Mouse (Mus musculus) embryonic facial prominence, embryonic 15.5 days (tissue): ENCODE results near the gene Gm38392. TPM values are rescaled to one million over a fixed set of nuclear protein-coding genes. Genes with fewer than 3 reads are reported as not detected.
"Not testable (repeated sequence)": the region's sequence is repeated elsewhere in the genome, so short reads cannot be mapped to it uniquely, and the experiment has no call there.

Source experiments
- ATAC-seq: fragments of 200-750 bp; cut with Nextera tagmentation; 2 replicates; pipeline ENCODE4 v1.8.0; 2017; ENCODE audit warnings: low read depth, moderate TSS enrichment; ENCODE audit not compliant: insufficient number of reproducible peaks, low FRiP score, low TSS enrichment
- H3K27ac ChIP-seq: fragments of 300-500 bp; sonication (generic); replicated peaks from 2 replicates; pipeline ENCODE4 v1.5.1; 2015; ENCODE audit warnings: mild to moderate bottlenecking, inconsistent platforms
- H3K27me3 ChIP-seq: fragments of 300-500 bp; sonication (generic); 2 replicates; pipeline ENCODE4 v1.6.1; 2015; ENCODE audit warnings: inconsistent platforms
- H3K36me3 ChIP-seq: fragments of 300-500 bp; sonication (generic); 2 replicates; pipeline ENCODE4 v1.6.1; 2015; ENCODE audit warnings: mild to moderate bottlenecking, inconsistent platforms
- H3K4me1 ChIP-seq: fragments of 300-500 bp; sonication (generic); 2 replicates; pipeline ENCODE4 v1.6.1; 2015; ENCODE audit warnings: inconsistent platforms
- H3K4me2 ChIP-seq: fragments of 300-500 bp; sonication (generic); replicated peaks from 2 replicates; pipeline ENCODE4 v1.6.1; 2015; ENCODE audit warnings: mild to moderate bottlenecking, inconsistent platforms
- H3K4me3 ChIP-seq: fragments of 300-500 bp; sonication (generic); replicated peaks from 2 replicates; pipeline ENCODE4 v1.5.1; 2015; ENCODE audit warnings: mild to moderate bottlenecking, inconsistent platforms
- H3K9ac ChIP-seq: fragments of 300-500 bp; sonication (generic); 2 replicates; pipeline ENCODE4 v1.6.1; 2015; ENCODE audit warnings: inconsistent platforms
- H3K9me3 ChIP-seq: fragments of 300-500 bp; sonication (generic); replicated peaks from 2 replicates; pipeline ENCODE4 v1.6.1; 2016; ENCODE audit warnings: inconsistent platforms
- WGBS: fragments of 180-500 bp; shearing (Covaris S2); methylation state at CpG from one replicate; pipeline ENCODE4 v1.1.7; 2015; 5-methylcytosine and 5-hydroxymethylcytosine counted together
- polyA plus RNA-seq: library from polyadenylated mRNA; unstranded; fragments of >200 nt; fragmentation: Nextera tagmentation; extraction: Ambion mirVana; gene quantifications from 2 replicates; pipeline ENCODE4 v1.2.1, GENCODE M21; 2015

The Gm38392 gene
- polyA plus RNA-seq, 1 experiment from 2014 or later: 0.60 TPM

DNA sequence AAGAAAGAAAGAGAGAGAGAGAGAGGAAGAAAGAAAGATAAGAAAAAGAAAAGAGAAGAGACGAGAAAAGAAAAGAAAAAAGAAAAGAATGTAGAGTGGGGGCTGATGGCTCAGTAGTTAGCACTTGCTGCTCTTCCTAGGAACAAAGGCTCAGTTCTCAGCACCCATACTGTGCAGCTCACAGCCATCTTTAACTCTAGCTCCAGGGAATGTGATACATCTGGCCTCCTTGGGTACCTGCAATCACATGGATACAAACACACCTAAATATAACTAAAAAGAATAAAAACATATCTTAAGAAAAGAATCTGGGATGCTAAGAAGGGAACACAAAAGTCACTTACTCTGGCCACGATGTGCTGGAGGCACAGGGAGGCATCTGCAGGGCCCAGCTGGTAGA, 10.9 kb downstream of the Gm38392 start:
- H3K27me3 ChIP-seq: no peaks in the 10 kb centered on the region
- no peaks in the 10 kb centered on the region for H3K36me3 ChIP-seq
- H3K9me3 ChIP-seq: no peaks in the 10 kb centered on the region
- no peaks in the 10 kb centered on the region for H3K4me1 ChIP-seq
- H3K4me2 ChIP-seq: no peak overlapping the region
- H3K9ac ChIP-seq: no peak overlapping the region
- H3K27ac ChIP-seq: no peak overlapping the region
- no peak overlapping the region for H3K4me3 ChIP-seq
- no peak for ATAC-seq
- WGBS: 86% methylated on average over 2 of the region's 2 CpGs

DNA sequence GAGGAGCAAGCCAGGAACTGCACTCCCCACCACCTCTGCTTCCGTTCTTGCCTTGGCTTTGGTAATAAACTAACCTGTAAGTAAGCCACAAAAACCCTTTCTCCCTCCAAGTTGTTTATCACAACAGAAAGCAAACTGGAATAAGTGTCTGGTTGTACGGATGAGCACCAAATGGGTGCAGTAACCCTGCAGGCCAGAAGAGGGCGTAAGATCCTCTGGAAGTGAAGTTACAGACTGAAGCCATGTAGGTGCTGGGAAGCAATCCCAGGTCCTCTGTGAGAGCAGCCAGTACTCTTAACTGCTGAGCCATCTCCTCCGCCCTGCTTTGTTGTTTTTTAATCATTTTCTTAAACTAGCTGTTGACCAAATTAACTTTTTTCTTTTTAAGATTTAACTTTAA, 13.0 kb downstream of the Gm38392 start:
- no peak overlapping the region for H3K4me2 ChIP-seq
- H3K27me3 ChIP-seq: no peaks in the 10 kb centered on the region
- H3K9ac ChIP-seq: no peak overlapping the region
- no peak for ATAC-seq
- WGBS: 93% methylated on average over 4 of the region's 4 CpGs
- H3K27ac ChIP-seq: no peak overlapping the region
- H3K4me1 ChIP-seq: no peaks in the 10 kb centered on the region
- no peak overlapping the region for H3K4me3 ChIP-seq
- no peaks in the 10 kb centered on the region for H3K36me3 ChIP-seq
- H3K9me3 ChIP-seq: no peaks in the 10 kb centered on the region

DNA sequence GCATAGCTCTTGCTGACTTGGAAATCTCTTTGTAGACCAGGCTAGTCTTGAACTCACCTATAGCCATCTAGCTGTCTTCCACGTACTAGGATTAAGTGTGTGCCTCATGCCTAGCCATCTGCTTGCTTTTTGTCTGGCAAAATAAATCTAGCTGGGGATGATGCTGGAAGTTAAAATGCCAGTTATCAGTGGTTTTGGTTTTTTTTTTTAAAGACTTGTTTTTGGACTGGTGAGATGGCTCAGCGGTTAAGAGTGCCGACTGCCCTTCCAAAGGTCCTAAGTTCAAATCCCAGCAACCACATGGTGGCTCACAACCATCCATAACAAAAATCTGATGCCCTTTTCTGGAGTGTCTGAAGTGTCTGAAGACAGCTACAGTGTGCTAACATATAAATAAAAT, 15.2 kb downstream of the Gm38392 start:
- no peak overlapping the region for H3K9ac ChIP-seq
- no peaks in the 10 kb centered on the region for H3K36me3 ChIP-seq
- H3K27ac ChIP-seq: no peak overlapping the region
- H3K4me2 ChIP-seq: no peak overlapping the region
- WGBS: 89% methylated on average over 3 of the region's 3 CpGs
- no peaks in the 10 kb centered on the region for H3K27me3 ChIP-seq
- H3K9me3 ChIP-seq: no peaks in the 10 kb centered on the region
- no peak for ATAC-seq
- H3K4me1 ChIP-seq: no peaks in the 10 kb centered on the region
- no peak overlapping the region for H3K4me3 ChIP-seq

DNA sequence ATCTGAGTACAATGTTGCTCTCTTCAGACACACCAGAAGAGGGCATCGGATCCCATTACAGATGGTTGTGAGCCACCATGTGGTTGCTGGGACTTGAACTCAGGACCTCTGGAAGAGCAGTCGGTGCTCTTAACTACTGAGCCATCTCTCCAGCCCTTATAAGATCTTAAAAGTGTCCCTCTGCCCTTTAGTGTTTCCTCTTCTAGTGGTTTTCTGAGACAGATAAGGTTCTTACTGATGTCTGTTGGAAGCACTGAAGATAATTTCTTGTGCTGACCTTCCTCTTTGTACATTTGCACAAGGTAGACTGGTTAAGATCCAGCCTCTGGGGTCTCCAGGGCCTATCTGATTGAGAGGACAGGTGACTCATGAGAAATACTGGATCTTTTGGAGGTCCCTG, 15.7 kb downstream of the Gm38392 start:
- H3K9ac ChIP-seq, H3K4me3 ChIP-seq, ATAC-seq, H3K9me3 ChIP-seq, H3K4me2 ChIP-seq, H3K36me3 ChIP-seq, H3K4me1 ChIP-seq, H3K27ac ChIP-seq, H3K27me3 ChIP-seq: not testable (repeated sequence)
- WGBS: 90% methylated on average over 2 of the region's 2 CpGs

DNA sequence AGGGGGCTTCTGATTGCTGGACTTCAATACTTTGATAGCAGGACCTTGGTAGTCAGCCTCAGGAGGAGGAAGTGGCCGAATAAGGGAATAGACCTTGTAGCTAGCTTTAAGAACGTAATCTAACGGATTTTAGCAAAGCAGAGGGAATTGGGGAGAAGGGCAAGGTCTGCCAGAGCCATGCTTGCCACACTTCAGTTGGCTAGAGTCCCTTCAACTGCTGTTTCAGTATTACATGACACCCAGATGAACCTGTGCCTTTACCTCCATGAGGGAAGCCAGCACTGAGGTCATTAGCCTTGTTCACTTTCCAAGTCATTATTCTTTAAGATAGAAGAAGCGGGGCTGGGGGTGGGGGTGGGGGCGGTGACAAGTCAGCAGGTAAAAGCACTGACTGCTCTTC, 18.0 kb downstream of the Gm38392 start:
- Histone ChIP-seq H3K36me3 (no peaks in the 10 kb centered on the region), H3K9ac (no peak overlapping the region), H3K4me1 (no peaks in the 10 kb centered on the region), H3K4me3 (no peak overlapping the region), H3K27ac (no peak overlapping the region), H3K4me2 (no peak overlapping the region), H3K9me3 (no peaks in the 10 kb centered on the region), H3K27me3 (no peaks in the 10 kb centered on the region)
- WGBS: 87% methylated on average over 5 of the region's 5 CpGs
- ATAC-seq: no peak

DNA sequence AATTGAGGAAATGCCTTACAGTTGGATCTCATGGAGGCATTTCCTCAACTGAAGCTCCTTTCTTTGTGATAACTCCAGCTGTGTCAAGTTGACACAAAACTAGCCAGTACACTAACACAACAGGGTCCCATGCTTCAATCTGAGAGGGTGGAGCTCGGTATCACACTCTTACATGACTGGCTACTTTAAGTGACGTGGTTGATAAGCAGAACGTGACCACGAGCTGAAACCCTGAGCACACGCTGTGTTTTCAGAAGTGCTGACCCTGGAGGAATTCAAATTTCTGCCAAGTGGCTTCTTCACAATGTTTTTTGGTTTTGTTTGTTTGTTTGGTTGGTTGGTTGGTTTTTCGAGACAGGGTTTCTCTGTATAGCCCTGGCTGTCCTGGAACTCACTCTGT, 19.0 kb downstream of the Gm38392 start:
- H3K9ac ChIP-seq, H3K4me1 ChIP-seq, H3K27ac ChIP-seq, H3K9me3 ChIP-seq, H3K4me3 ChIP-seq, H3K4me2 ChIP-seq, H3K27me3 ChIP-seq, H3K36me3 ChIP-seq, ATAC-seq: not testable (repeated sequence)
- 79% methylated on average over 6 of the region's 6 CpGs for WGBS

DNA sequence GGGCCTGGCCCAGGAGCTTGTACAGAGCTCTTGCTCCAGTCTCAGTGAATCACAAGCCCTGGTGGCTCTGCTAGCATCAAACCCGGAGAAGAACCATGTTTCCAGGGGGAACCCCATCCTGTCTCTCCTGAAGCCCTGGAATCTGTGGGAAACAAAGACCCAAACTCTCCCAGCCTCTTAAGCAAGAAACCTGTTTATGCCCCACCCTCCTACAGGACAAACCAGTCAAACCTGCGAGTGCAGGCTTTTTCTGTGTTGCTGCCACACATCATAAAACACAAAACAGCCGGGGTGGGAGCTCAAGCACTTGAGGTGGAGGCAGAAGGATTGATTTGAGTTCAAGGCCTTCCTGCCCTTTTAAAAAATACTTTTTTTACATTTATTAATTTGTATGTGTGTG, 24.7 kb downstream of the Gm38392 start:
- WGBS: 58% methylated on average over 3 of the region's 3 CpGs
- H3K4me1 ChIP-seq: no peaks in the 10 kb centered on the region
- H3K36me3 ChIP-seq: no peaks in the 10 kb centered on the region
- H3K27me3 ChIP-seq: no peaks in the 10 kb centered on the region
- H3K9ac ChIP-seq: no peak overlapping the region
- no peak overlapping the region for H3K4me3 ChIP-seq
- ATAC-seq: no peak
- peak overlapping the region; percentile 85 for H3K27ac ChIP-seq
- no peaks in the 10 kb centered on the region for H3K9me3 ChIP-seq
- H3K4me2 ChIP-seq: no peak overlapping the region

DNA sequence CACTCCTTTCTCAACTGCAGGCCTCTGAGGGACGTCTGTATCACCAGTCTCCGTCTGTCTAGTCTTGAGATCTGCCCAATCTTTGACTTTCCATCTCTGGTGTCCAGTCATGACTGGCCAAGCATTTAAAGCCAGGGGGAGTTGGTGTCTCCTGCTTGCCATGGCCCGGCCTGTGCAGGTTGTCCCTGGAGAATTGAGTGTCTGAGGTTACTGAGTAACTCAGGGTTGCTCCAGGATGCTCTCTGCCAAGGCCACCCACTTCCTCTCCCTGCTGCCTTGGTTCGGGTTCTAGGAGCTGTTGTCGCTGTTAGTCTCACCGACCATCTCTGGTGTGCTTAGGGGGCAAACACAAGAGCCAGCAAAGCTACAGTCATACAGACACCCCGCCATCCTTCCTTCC, 30.6 kb downstream of the Gm38392 start:
- H3K4me2 ChIP-seq: no peak overlapping the region
- 75% methylated on average over 7 of the region's 7 CpGs for WGBS
- H3K4me1 ChIP-seq: peaks cover 8% of the 10 kb centered on the region
- H3K36me3 ChIP-seq: no peaks in the 10 kb centered on the region
- H3K4me3 ChIP-seq: no peak overlapping the region
- no peak for ATAC-seq
- no peak overlapping the region for H3K9ac ChIP-seq
- H3K27me3 ChIP-seq: peaks cover 37% of the 10 kb centered on the region
- H3K27ac ChIP-seq: no peak overlapping the region
- no peaks in the 10 kb centered on the region for H3K9me3 ChIP-seq

DNA sequence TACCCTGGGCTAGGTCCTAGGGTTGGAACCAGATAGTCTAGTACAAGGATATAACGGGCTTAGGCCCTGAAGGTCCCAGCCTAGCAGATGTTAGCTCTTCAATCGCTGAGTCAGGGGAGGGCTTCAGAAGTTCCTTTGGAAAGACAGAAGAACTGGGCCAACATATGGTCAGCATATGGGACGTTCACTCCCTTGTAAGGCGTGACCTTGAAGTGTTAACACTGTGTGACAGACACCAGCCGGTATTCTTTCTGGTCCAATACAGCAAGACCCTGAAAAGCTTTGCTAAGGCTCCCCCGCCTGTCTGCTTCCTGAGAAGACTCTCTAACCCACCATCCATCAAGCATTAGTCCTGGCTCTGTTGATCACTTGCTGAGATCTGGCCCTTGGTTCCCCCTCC, 31.1 kb downstream of the Gm38392 start:
- peaks cover 37% of the 10 kb centered on the region for H3K27me3 ChIP-seq

DNA sequence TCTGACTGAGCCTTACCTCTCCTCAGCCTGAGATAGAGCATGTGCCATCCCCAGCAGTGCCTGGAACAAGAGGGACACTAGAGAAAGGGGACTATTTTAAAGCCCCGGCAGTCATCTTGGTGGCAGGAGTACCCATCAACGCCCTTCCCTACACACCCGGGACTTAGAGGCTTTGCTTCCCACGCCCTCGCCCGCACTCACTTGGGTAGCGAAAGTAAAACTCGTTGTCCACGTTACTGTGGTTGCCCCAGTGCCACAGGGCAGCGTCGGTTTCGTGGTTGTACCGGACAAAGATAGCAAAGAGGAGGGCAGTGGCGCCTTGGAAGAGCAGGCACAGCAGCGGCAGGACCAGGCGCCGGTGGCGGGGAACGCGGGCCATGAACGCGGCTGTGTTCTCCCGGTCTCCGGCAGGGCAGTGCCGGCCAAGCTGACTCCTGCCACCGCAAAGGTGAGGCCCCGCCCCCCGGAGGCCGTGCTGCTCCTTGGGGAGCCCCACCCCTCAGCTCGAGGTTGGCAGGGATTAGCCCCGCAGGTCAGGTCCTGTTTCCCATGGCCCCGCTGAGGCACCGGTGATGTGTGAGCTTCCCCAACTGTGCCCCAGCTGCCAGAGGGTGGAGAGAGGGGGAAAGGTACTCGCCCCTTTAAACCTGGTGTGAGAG, 32.6 kb downstream of the Gm38392 start, which contains the start of gene Rhbg:
TSS of gene Rhbg (minus strand) at position 442 of the 659 bp plus-strand sequence.
- no peak within 1 kb of the TSS for H3K27ac ChIP-seq
- H3K36me3 ChIP-seq: no peaks in the 10 kb centered on the region
- peak within 1 kb of the TSS; percentile 69 for H3K4me2 ChIP-seq
- H3K27me3 ChIP-seq: peaks cover 37% of the 10 kb centered on the region
- no peaks in the 10 kb centered on the region for H3K9me3 ChIP-seq
- H3K4me1 ChIP-seq: peaks cover 8% of the 10 kb centered on the region
- ATAC-seq: no peak
- WGBS: 2% methylated on average over 34 of the region's 34 CpGs
- H3K9ac ChIP-seq: peak within 1 kb of the TSS; percentile 26; the same call in 1 of the 2 replicates
- H3K4me3 ChIP-seq: peak within 1 kb of the TSS; percentile 45

More for the DNA sequence above, 31.1 kb downstream of the Gm38392 start:
- 0 out of 2 replicates have a peak, but pooled peaks have one; percentile 30 for ATAC-seq
- H3K9ac ChIP-seq: no peak overlapping the region
- H3K4me2 ChIP-seq: no peak overlapping the region
- 54% methylated on average over 6 of the region's 6 CpGs for WGBS
- H3K4me3 ChIP-seq: no peak overlapping the region
- H3K9me3 ChIP-seq: no peaks in the 10 kb centered on the region
- H3K27ac ChIP-seq: no peak overlapping the region
- peaks cover 8% of the 10 kb centered on the region for H3K4me1 ChIP-seq
- no peaks in the 10 kb centered on the region for H3K36me3 ChIP-seq

DNA sequence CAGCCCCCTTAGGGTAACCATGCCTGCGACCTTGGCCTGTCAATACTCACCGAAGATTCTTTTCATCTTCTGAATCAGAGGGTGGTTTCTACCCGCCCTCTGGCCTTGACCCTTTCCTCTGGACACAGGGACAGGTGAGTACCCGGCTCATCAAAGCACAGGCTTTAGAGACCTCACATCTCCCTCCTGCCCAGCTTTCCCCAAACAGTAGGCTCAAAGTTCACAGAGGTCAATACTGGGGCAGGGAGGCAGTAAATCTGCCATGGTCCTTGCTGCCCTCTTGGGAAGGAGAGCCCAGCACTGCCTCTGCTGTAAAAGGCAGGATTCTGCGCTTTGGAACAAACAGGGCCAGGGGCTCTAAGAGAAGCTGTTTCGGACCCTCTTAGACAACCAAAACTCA, 34.3 kb downstream of the Gm38392 start:
- Histone ChIP-seq H3K4me3 (no peak overlapping the region), H3K9ac (no peak overlapping the region), H3K9me3 (no peaks in the 10 kb centered on the region), H3K4me1 (peaks cover 14% of the 10 kb centered on the region), H3K4me2 (no peak overlapping the region), H3K36me3 (no peaks in the 10 kb centered on the region), H3K27me3 (peaks cover 37% of the 10 kb centered on the region), H3K27ac (no peak overlapping the region)
- no peak for ATAC-seq
- 69% methylated on average over 6 of the region's 6 CpGs for WGBS

DNA sequence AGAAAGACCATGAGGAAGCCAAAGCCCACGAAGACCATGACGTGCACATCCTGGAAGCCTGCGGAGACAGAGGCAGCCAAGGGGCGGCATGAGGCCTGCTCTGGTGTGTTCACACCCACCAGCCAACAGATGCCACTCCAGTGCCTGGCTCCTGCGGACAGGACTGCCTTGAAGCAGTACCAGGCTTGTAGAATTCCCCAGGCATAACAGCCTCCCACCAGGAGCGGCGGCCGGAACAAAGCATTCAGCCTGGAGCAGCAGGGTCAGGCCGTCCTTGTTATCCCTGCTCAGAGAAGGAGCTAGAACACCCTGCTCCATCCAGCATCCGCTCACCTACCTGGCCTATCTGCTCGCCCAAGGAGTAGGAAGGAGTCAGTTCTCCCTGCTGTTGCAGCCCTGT, 38.6 kb downstream of the Gm38392 start:
- Histone ChIP-seq H3K36me3 (no peaks in the 10 kb centered on the region), H3K4me2 (no peak overlapping the region), H3K4me1 (peaks cover 14% of the 10 kb centered on the region; the same call in 1 of the 2 replicates), H3K4me3 (no peak overlapping the region), H3K27ac (0 out of 2 replicates have a peak overlapping the region, but pooled peaks have one; percentile 40), H3K27me3 (peaks cover 31% of the 10 kb centered on the region), H3K9me3 (no peaks in the 10 kb centered on the region), H3K9ac (no peak overlapping the region)
- WGBS: 66% methylated on average over 11 of the region's 11 CpGs
- no peak for ATAC-seq
